Mouse (Mus musculus) forebrain, embryonic 14.5 days (tissue): ENCODE data around the gene Tango2. TPM values are rescaled to one million over a fixed set of nuclear protein-coding genes. Genes with fewer than 3 reads are reported as not detected.

Experiments
- microRNA counts: library from miRNA; unstranded; fragments of <30 nt; microRNA quantifications from one replicate; lab custom pipeline; 2016
- microRNA-seq: library from miRNA; unstranded; fragments of <30 nt; microRNA quantifications from one replicate; pipeline ENCODE4, GENCODE M21; 2016
- polyA plus RNA-seq: library from polyadenylated mRNA; unstranded; fragments of >200 nt; fragmentation: Nextera tagmentation; extraction: Ambion mirVana; gene quantifications from 2 replicates; pipeline ENCODE4 v1.2.1, GENCODE M21; 2014

Gene Tango2
- polyA plus RNA-seq, 1 experiment from 2014 or later, result 78.7 TPM

MicroRNAs within 50 kb of the gene (microRNA counts, 519-probe panel; counts per million panel counts)
- microRNA mmu-miR-1306 (lab: Ali Mortazavi, UCI) (not detected), microRNA mmu-miR-185 (lab: Ali Mortazavi, UCI) (3,978 counts per million, percentile 45 among the panel's probes with 10 or more counts)

Small RNA genes lying within 50 kb of the gene (microRNA-seq; reads per million reads assigned to microRNA genes)
- gene Gm24572 (0.79 reads per million), gene Gm26219 (not detected), gene Mir1306 (167 reads per million, percentile 63 among the genes with 10 or more reads in this experiment), gene Mir185 (481 reads per million, percentile 74 among the genes with 10 or more reads in this experiment)

Other genes starting within 250 kb of the Tango2 start
- 11.0 and 15.8 TPM in 2 replicates for gene Rtn4r, start 220.5 kb downstream of the Tango2 start, polyA plus RNA-seq
- 0.13 and 0.16 TPM in 2 replicates for gene Ccdc188, start 130.2 kb downstream of the Tango2 start, polyA plus RNA-seq
- gene Zdhhc8, start 113.0 kb downstream of the Tango2 start, polyA plus RNA-seq, result 5.9 and 10.2 TPM in 2 replicates
- gene Trmt2a, start 99.4 kb downstream of the Tango2 start, polyA plus RNA-seq, result 95.0 and 95.4 TPM in 2 replicates
- 527 and 537 TPM in 2 replicates for gene Ranbp1, start 99.4 kb downstream of the Tango2 start, polyA plus RNA-seq
- gene Gm49776, start 89.8 kb downstream of the Tango2 start, polyA plus RNA-seq, result 1.8 TPM in 1 of 2 replicates, not detected in the other
- gene Dgcr8, start 58.9 kb downstream of the Tango2 start, polyA plus RNA-seq, result 26.3 and 31.3 TPM in 2 replicates
- 46.8 and 47.8 TPM in 2 replicates for gene Arvcf, start 79 bp upstream of the Tango2 start, polyA plus RNA-seq
- 22.0 and 23.5 TPM in 2 replicates for gene Txnrd2, start 78.3 kb upstream of the Tango2 start, polyA plus RNA-seq
- 54.6 and 71.9 TPM in 2 replicates for gene Comt, start 78.7 kb upstream of the Tango2 start, polyA plus RNA-seq
- 16.2 and 19.1 TPM in 2 replicates for gene Gnb1l, start 150.6 kb upstream of the Tango2 start, polyA plus RNA-seq
- gene Rtl10, start 150.8 kb upstream of the Tango2 start, polyA plus RNA-seq, result 2.8 and 3.0 TPM in 2 replicates
- 0.48 and 0.64 TPM in 2 replicates for gene Tbx1, start 242.6 kb upstream of the Tango2 start, polyA plus RNA-seq